Mouse (Mus musculus): ENCODE results near the gene Fan1. TPM values are rescaled to one million over a fixed set of nuclear protein-coding genes. Genes with fewer than 3 reads are reported as not detected.

The Fan1 gene
- total and polyA plus RNA-seq, 3 experiments: 2.9 to 3.6 TPM; not detected in 1

DNA sequence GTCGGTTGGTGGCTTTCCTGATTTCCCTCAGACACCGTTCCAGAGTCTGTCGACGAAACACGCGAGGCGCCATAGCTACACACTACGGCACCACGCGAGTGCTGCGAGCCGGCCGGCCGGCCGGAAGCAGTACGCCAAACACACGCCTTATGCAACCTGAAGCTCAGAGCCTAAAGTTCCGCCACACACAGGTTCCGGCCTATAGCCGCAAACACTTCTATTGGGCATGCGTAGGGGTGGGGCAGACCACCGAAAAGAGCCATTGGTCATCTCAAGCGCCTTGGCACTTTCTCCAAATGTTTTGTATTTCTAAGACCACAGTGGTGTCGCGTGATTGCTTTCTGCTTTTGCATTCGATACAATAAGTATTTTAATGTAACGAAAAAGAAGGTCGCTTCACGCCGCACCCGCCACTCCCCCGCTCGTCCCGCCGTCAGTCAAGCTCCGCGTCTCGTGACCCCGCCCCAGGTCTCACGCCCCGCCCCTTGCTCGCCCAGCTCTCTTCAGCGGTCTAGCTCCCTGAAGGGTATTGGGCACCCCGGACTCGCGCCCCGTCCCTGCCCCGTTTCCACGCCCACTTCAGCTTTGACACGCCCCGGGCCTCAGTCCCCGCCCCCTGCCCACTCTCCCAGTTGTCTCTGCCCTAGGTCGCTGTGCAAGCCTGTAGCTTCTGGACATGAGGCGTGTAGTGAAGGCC lies 18.4 kb upstream of the Fan1 start, which contains the start of the genes Mphosph10 and Mcee (continued):
- TF ChIP-seq SMC3 (IDR thresholded peaks at IDR 0.05; ENCODE audit: low read depth, low read length) (no peak), USF1 (IDR thresholded peaks at IDR 0.05; ENCODE audit: low read depth, low read length) (peak; percentile 79), GABPA (IDR thresholded peaks at IDR 0.05; ENCODE audit: low read depth, low read length) (no peak), SIN3A (IDR thresholded peaks at IDR 0.05; ENCODE audit: low read length) (peak; percentile 95), ZMIZ1 (IDR thresholded peaks at IDR 0.05; ENCODE audit: low read depth, low read length) (peak; percentile 60; the same call in 1 of the 2 replicates), NRF1 (IDR thresholded peaks at IDR 0.05; ENCODE audit: insufficient read depth, low read depth, low read length, poor library complexity, severe bottlenecking) (peak; percentile 82), MYB (IDR thresholded peaks at IDR 0.05; ENCODE audit: low read depth, low read length) (no peak), GATA1 (IDR thresholded peaks at IDR 0.05; ENCODE audit: low read depth, low read length) (no peak), RCOR1 (IDR thresholded peaks at IDR 0.05; ENCODE audit: low read depth, low read length) (no peak), CHD1 (IDR thresholded peaks at IDR 0.05; ENCODE audit: low read depth, low read length) (no peak), CHD2 (IDR thresholded peaks at IDR 0.05; ENCODE audit: low read length) (no peak; the same call in 1 of the 2 replicates), ZNF384 (IDR thresholded peaks at IDR 0.05; ENCODE audit: low read depth, low read length) (no peak), MEF2A (IDR thresholded peaks at IDR 0.05; ENCODE audit: extremely low read depth, insufficient replicate concordance, low read depth, low read length, poor library complexity, severe bottlenecking) (peak; percentile 18; the same call in 1 of the 2 replicates), MYC (IDR thresholded peaks at IDR 0.05; ENCODE audit: low read depth, low read length) (peak; percentile 96), JUND (IDR thresholded peaks at IDR 0.05; ENCODE audit: low read depth, low read length) (no peak), TCF12 (IDR thresholded peaks at IDR 0.05; ENCODE audit: low read depth, low read length) (peak; percentile 77), UBTF (IDR thresholded peaks at IDR 0.05; ENCODE audit: borderline replicate concordance, insufficient read depth, low read depth, low read length) (no peak), POLR2AphosphoS5 (IDR thresholded peaks at IDR 0.05; ENCODE audit: borderline replicate concordance, low read depth, low read length) (no peak), ETS1 (IDR thresholded peaks at IDR 0.05; ENCODE audit: low read depth, low read length) (peak; percentile 45; the same call in 1 of the 2 replicates), HCFC1 (IDR thresholded peaks at IDR 0.05; ENCODE audit: low read depth, low read length) (peak; percentile 92)

DNA sequence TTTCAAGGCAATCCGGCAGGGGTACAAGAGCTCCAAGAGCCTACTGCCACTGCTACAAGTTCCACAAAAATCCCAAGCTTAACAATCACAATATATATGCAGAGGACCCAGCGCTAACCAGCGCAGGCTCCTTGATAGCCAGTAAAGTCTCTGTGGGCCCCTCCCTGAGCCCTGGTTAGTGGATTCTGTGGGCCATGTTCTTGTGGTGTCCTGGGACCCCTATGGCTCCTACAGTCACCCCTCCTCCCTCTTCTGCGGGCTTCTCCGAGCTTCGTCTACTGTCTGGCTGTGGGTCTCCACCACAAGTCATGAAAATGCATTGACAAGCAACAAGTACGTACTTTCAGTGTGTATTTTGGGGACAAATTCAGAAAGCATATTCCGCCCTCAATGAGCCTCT lies 17.6 kb upstream of the Fan1 start:
- peak; percentile 57 for DNase-seq (ENCODE audit: low read depth, low spot score)
- Histone ChIP-seq H3K9me3 (replicated peaks; ENCODE audit: insufficient read depth, low read length) (no peaks in the 10 kb centered on the region), H3K4me3 (ENCODE audit: control insufficient read depth in 1 of 2, insufficient read depth in 1 of 2, low read depth in 2 of 2, low read length in 2 of 2) (peak overlapping the region; percentile 93 to 95), H3K79me2 (ENCODE audit: control insufficient read depth, insufficient read depth, low read length, poor library complexity) (peaks cover 25% of the 10 kb centered on the region), H3K36me3 (ENCODE audit: control insufficient read depth in 1 of 2, insufficient read depth in 2 of 2, low read length in 2 of 2) (peaks cover 18 to 21% of the 10 kb centered on the region in 2 experiments), H3K9ac (ENCODE audit: control insufficient read depth, low read depth, low read length, poor library complexity, severe bottlenecking) (peak overlapping the region; percentile 94), H3K27ac (ENCODE audit: control insufficient read depth, low read depth, low read length) (peak overlapping the region; percentile 68), H3K4me1 (ENCODE audit: control insufficient read depth in 1 of 2, insufficient read depth in 2 of 2, low read length in 2 of 2) (peaks cover 3 to 4% of the 10 kb centered on the region in 2 experiments), H3K27me3 (ENCODE audit: control insufficient read depth in 1 of 2, insufficient read depth in 2 of 2, low read length in 2 of 2) (no peaks in the 10 kb centered on the region)
- no peak for TF ChIP-seq ZKSCAN1 (IDR thresholded peaks at IDR 0.05; ENCODE audit: low read depth, low read length)
- no peak for TF ChIP-seq MAX (IDR thresholded peaks at IDR 0.05; ENCODE audit: low read length)
- no peak for TF ChIP-seq MYC (IDR thresholded peaks at IDR 0.05; ENCODE audit: low read depth, low read length)
- TF ChIP-seq POLR2AphosphoS2 (IDR thresholded peaks at IDR 0.05; ENCODE audit: low read length): no peak
- TF ChIP-seq BHLHE40 (IDR thresholded peaks at IDR 0.05; ENCODE audit: borderline replicate concordance, low read depth, low read length): no peak
- no peak for TF ChIP-seq JUND (IDR thresholded peaks at IDR 0.05; ENCODE audit: low read depth, low read length)
- no peak for TF ChIP-seq TBP (IDR thresholded peaks at IDR 0.05; ENCODE audit: low read depth, low read length)
- TF ChIP-seq GATA1 (IDR thresholded peaks at IDR 0.05; ENCODE audit: low read depth, low read length): no peak
